Mouse (Mus musculus): ENCODE results near the gene Adk.

DNA sequence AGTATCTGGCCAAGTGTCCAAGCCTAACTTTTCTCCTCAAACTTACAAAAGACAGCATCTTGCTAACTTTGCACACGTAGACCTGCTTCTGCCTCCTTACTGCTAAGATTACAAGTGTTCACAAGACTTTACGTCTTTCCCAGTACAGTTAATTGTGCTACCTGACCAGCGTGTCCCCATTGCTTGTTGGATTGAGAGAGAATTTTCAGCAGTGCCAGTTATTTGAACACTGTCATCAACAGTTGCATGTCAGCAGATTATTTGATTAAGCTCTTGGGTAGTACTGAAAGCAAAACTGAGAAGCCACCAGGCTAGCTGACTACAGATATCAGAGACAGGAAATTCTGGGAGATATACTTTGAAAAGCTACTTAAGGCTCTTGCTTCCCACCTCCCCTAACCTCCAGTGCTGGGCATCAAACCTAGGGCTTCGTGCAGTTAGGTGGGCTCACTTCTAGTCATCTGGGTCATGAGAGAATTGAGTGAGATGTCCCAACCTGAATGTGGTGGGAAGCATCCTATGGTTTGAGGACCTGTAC, 50.4 kb downstream of the Adk start:
- TF ChIP-seq NELFE (IDR thresholded peaks at IDR 0.05; ENCODE audit: low read depth, low read length) (no peak), POLR2AphosphoS2 (IDR thresholded peaks at IDR 0.05; ENCODE audit: low read depth, low read length) (no peak), USF1 (IDR thresholded peaks at IDR 0.05; ENCODE audit: low read depth, low read length) (no peak), PAX5 (IDR thresholded peaks at IDR 0.05; ENCODE audit: low read length) (no peak), ELF1 (IDR thresholded peaks at IDR 0.05; ENCODE audit: low read depth, low read length) (no peak), MAZ (IDR thresholded peaks at IDR 0.05; ENCODE audit: low read depth, low read length) (no peak), ZNF384 (IDR thresholded peaks at IDR 0.05; ENCODE audit: low read depth, low read length) (no peak), NRF1 (IDR thresholded peaks at IDR 0.05; ENCODE audit: low read depth, low read length) (no peak), CTCF (conservative IDR thresholded peaks at IDR 0.05 in 1 of 2, IDR thresholded peaks at IDR 0.05 in 1 of 2; ENCODE audit: low read depth in 2 of 2, low read length in 2 of 2) (no peak), POLR2A (IDR thresholded peaks at IDR 0.05; ENCODE audit: low read depth, low read length) (no peak), HCFC1 (IDR thresholded peaks at IDR 0.05; ENCODE audit: low read depth, low read length) (no peak), TBP (conservative IDR thresholded peaks at IDR 0.05; ENCODE audit: low read depth, low read length) (no peak), SMC3 (IDR thresholded peaks at IDR 0.05; ENCODE audit: low read depth, low read length) (no peak), EP300 (IDR thresholded peaks at IDR 0.05; ENCODE audit: low read length) (no peak)

Measured in CH12.LX (cell line).